Mouse (Mus musculus) brain, embryonic 14.5 days (tissue): ENCODE data around the gene Ptgs1.

ENCODE experiments used
- CTCF ChIP-seq: fragments of 200-500 bp; IDR thresholded peaks from 2 replicates; pipeline ENCODE4 v1.5.1; 2012; ENCODE audit warnings: inconsistent platforms, mild to moderate bottlenecking, moderate library complexity, borderline replicate concordance; ENCODE audit not compliant: insufficient read depth, insufficient read length; ENCODE audit errors: extremely low read depth
- POLR2A ChIP-seq: fragments of 200-500 bp; IDR thresholded peaks from 2 replicates; pipeline ENCODE4 v1.6.1; 2012; ENCODE audit warnings: mild to moderate bottlenecking, inconsistent platforms, borderline replicate concordance; ENCODE audit not compliant: poor library complexity, insufficient read depth, insufficient read length, severe bottlenecking; ENCODE audit errors: extremely low read depth

DNA sequence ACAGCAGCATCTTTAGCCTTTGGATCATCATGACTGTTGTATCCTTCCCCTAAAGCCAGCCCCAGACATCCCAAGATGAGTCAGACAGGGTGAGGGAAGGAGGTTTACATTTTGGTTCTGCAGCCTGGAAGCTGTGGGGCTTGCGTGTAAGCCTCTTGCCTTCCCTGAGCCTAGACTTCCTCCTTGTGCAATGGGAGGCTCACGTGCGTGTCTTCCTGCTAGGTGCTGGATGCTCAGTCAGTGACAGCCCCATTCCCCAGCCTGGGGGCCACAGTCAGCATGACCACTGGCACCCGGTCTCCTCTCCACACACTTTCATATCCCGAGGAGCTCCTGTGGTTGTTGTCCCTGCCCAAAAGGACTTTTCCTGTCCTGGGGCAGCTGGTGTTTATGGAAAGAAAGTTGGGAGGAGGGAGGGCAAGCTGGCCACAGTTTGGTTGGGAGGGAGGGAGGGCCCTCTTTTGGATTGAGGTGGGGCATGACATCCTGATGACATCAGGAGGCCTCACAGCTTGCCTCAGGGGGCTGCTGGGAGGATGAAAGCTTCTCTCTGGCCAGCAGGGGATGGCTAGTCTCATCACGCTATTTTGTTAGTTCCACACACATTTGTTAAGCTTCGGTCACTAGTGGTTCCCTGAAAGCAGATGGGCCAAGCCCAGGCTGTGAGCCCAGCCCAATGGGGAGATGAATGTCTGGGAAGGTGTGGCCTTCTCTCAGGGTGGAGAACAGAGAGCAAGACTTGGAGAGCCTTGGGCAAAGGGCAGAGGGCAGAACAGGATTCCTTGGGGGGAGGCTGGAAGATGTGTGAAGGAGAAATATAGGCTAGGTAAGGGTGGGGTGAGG lies 4.5 kb downstream of the Ptgs1 start:
- TF ChIP-seq CTCF (no peak), POLR2A (no peak)
